Mouse (Mus musculus): ENCODE data around the gene Syncrip. TPM values are rescaled to one million over a fixed set of nuclear protein-coding genes. Genes with fewer than 3 reads are reported as not detected.
"Not testable (repeated sequence)": the region's sequence is repeated elsewhere in the genome, so short reads cannot be mapped to it uniquely, and the experiment has no call there.

The Syncrip gene
- polyA plus RNA-seq, 1 experiment = 30.1 TPM

DNA sequence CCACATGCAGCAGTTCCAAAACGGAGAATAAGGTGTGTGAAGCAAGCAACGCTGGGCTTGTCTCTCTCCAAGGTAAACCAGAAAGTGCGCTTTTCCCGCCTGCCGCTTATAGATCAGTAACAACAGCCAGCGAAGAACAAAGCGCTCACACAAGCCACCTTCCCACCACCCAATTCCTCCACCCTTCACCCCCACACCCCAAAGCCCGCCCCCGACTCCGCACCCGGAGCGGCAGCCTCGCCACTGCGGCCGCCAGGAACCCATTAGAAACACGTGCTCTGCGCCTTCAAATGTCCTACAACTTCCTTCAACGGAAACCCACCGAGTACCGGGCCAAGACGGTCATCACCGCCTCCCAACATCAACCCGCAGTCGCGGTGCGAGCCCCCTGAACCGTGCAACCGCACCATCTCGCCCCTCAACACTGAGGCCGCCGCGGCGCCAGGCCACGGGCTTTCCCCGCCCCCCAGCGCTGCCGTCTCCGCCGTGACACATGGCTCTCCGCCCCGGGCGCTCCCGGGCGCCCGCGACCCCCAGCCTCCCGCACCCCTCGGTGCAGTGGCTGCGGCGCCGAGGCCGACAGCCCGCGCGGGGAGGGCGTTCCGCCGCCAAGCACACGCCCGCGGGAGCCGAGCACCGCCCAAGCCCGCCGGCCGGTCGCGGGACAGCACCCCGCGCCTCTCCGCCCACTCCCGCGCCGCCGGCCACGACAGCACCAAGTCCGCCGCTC lies 1.1 kb downstream of the Syncrip start:
- under 1% methylated on average over 71 of the region's 78 CpGs for WGBS
- peak; percentile 43 to 62 for DNase-seq
- Histone ChIP-seq H3K27ac (ENCODE audit: insufficient read depth, low read length) (peak overlapping the region; percentile 60), H3K4me1 (ENCODE audit: control insufficient read depth, insufficient read depth, low read length) (no peaks in the 10 kb centered on the region), H3K4me3 (replicated peaks; ENCODE audit: insufficient read depth, low read depth, low read length) (peak overlapping the region; percentile 89), H3K27me3 (ENCODE audit: control insufficient read depth, insufficient read depth, low read length) (no peaks in the 10 kb centered on the region)
- no peak for TF ChIP-seq POLR2A (IDR thresholded peaks at IDR 0.05; ENCODE audit: borderline replicate concordance, insufficient read depth, low read length)
- TF ChIP-seq CTCF (IDR thresholded peaks at IDR 0.05; ENCODE audit: borderline replicate concordance, insufficient read depth, low read depth, low read length) = no peak

DNA sequence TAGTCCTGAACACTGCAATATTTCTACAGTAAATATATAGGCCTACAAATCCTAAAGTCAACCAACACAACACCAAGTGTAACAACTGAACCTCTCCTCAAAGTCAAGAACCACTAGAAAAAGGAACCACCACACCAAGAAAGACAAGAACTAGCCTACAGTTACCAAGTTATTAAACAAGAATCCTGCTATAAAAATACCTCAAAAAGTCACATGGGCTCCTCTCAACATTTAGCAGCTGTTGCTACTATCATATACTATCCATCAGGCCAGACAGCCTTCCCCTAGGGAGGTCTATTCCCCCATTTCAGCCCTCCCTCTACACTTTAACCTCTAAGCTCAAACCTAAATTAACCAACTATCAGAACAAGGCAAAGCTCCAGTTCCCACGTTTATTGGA lies 2.3 kb downstream of the Syncrip start:
- 5% methylated on average over 1 of the region's 1 CpGs for WGBS
- Histone ChIP-seq H3K4me3 (replicated peaks; ENCODE audit: insufficient read depth, low read depth, low read length) (no peak overlapping the region), H3K27ac (ENCODE audit: insufficient read depth, low read length) (no peak overlapping the region), H3K27me3 (ENCODE audit: control insufficient read depth, insufficient read depth, low read length) (no peaks in the 10 kb centered on the region), H3K4me1 (ENCODE audit: control insufficient read depth, insufficient read depth, low read length) (no peaks in the 10 kb centered on the region)
- TF ChIP-seq POLR2A (IDR thresholded peaks at IDR 0.05; ENCODE audit: borderline replicate concordance, insufficient read depth, low read length) (no peak), CTCF (IDR thresholded peaks at IDR 0.05; ENCODE audit: borderline replicate concordance, insufficient read depth, low read depth, low read length) (no peak)
- no peak for DNase-seq

DNA sequence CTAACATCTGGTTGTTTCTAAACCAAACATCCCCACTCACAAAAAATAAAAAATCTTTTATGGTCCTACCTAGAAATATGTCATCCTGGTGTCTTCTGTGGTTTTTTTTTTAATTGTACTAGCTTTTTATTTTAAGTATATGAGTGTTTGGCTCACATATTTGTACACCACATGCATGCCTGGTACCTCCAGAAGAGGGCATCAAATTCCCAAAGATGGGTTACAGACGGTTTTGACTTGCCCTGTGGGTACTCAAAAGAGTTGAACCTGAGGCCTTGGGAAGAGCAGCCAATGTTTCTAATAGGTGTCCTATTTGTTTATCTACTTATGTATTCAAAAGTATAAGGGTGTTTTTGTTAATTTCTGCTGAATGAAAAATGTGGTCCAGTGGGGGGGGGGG lies 6.2 kb downstream of the Syncrip start:
- 30% methylated on average over 1 of the region's 1 CpGs for WGBS
- Histone ChIP-seq H3K4me1 (ENCODE audit: control insufficient read depth, insufficient read depth, low read length) (no peaks in the 10 kb centered on the region), H3K27me3 (ENCODE audit: control insufficient read depth, insufficient read depth, low read length) (no peaks in the 10 kb centered on the region), H3K27ac (ENCODE audit: insufficient read depth, low read length) (no peak overlapping the region), H3K4me3 (replicated peaks; ENCODE audit: insufficient read depth, low read depth, low read length) (no peak overlapping the region)
- peak in 1 of 2 experiments; percentile 21 for DNase-seq
- TF ChIP-seq POLR2A (IDR thresholded peaks at IDR 0.05; ENCODE audit: borderline replicate concordance, insufficient read depth, low read length) (no peak), CTCF (IDR thresholded peaks at IDR 0.05; ENCODE audit: borderline replicate concordance, insufficient read depth, low read depth, low read length) (no peak)

- H3K27ac ChIP-seq (ENCODE audit: insufficient read depth, low read length); H3K4me1 ChIP-seq (ENCODE audit: control insufficient read depth, insufficient read depth, low read length); H3K27me3 ChIP-seq (ENCODE audit: control insufficient read depth, insufficient read depth, low read length); DNase-seq; H3K4me3 ChIP-seq (replicated peaks; ENCODE audit: insufficient read depth, low read depth, low read length): not testable (repeated sequence)
- 84% methylated on average over 3 of the region's 4 CpGs for WGBS
Observed at GRCm38 (mm10) chr9:88461017-88461416, 21.4 kb downstream of the Syncrip start.

GRCm38 (mm10) chr9:88439991-88440390 lies 42.4 kb downstream of the Syncrip start:
- no peak overlapping the region for H3K4me3 ChIP-seq (replicated peaks; ENCODE audit: insufficient read depth, low read depth, low read length)
- H3K27me3 ChIP-seq (ENCODE audit: control insufficient read depth, insufficient read depth, low read length) = no peaks in the 10 kb centered on the region
- no peak overlapping the region for H3K27ac ChIP-seq (ENCODE audit: insufficient read depth, low read length)
- WGBS = 25% methylated on average over 5 of the region's 5 CpGs
- no peak for DNase-seq
- peaks cover 8% of the 10 kb centered on the region for H3K4me1 ChIP-seq (ENCODE audit: control insufficient read depth, insufficient read depth, low read length)
- TF ChIP-seq CTCF (IDR thresholded peaks at IDR 0.05; ENCODE audit: borderline replicate concordance, insufficient read depth, low read depth, low read length) = no peak
- no peak for TF ChIP-seq POLR2A (IDR thresholded peaks at IDR 0.05; ENCODE audit: borderline replicate concordance, insufficient read depth, low read length)

DNA sequence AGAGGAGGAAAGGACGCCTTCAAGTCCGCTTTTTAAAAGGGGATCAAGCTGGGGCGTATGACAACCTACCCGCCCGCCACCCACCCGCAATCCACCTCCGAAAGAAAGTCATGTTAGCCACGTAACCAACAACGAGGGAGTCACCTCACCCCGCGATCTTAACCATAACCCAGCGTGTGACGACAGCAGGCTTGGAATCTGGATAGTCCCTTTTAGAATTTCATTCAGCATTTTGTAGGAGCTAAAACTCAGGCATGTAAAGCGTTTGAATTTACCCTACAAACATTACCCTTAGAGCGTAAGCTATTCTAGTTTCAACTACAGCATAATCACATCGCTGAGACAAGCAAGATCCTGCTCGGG lies 43.2 kb downstream of the Syncrip start:
- peak overlapping the region; percentile 2; the same call in 1 of the 2 replicates for H3K27ac ChIP-seq (ENCODE audit: insufficient read depth, low read length)
- H3K4me3 ChIP-seq (replicated peaks; ENCODE audit: insufficient read depth, low read depth, low read length) = peak overlapping the region; percentile 70
- TF ChIP-seq POLR2A (IDR thresholded peaks at IDR 0.05; ENCODE audit: borderline replicate concordance, insufficient read depth, low read length) (no peak), CTCF (IDR thresholded peaks at IDR 0.05; ENCODE audit: borderline replicate concordance, insufficient read depth, low read depth, low read length) (no peak)
- peaks cover 8% of the 10 kb centered on the region for H3K4me1 ChIP-seq (ENCODE audit: control insufficient read depth, insufficient read depth, low read length)
- no peak for DNase-seq
- no peaks in the 10 kb centered on the region for H3K27me3 ChIP-seq (ENCODE audit: control insufficient read depth, insufficient read depth, low read length)
- under 1% methylated on average over 17 of the region's 17 CpGs for WGBS

DNA sequence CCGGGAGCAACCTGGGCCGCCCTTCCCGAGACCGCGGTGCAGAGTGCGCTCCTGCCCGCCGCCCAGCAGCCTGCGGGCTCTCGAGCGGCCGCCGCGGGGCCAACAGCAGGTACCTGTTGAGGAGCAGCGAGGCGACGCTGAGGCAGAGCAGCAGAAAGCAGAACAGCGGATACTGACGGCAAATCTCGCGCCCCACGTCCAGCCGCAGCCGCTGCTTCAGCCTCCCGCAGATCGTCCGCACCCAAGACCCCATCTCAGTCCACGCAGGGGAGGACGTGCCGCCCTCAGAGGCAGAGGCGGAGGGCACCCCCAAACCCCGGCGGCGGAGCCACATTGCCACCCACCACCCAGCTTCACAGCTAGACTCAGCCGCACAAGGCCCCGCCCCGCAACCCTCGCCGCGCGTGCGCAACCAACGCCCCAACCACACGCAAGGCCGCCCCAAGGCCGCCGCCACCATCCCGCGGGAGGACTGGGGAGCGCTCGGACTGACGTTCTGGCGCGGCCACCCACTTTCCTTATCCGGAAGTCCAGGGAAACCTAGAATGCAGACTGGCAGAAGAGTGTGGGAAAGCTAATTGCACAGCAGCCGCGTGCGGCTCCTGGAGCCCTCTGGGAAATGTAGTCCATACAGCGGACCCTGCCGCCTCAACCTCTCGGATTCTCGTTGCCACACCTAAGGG lies 43.7 kb downstream of the Syncrip start, which contains the start of gene Snx14:
Gene Snx14 (minus strand): TSS at position 404 of the 683 bp plus-strand sequence.
- Histone ChIP-seq H3K4me1 (ENCODE audit: control insufficient read depth, insufficient read depth, low read length) (peaks cover 8% of the 10 kb centered on the region), H3K4me3 (replicated peaks; ENCODE audit: insufficient read depth, low read depth, low read length) (peak within 1 kb of the TSS; percentile 70), H3K27ac (ENCODE audit: insufficient read depth, low read length) (peak within 1 kb of the TSS; percentile 42), H3K27me3 (ENCODE audit: control insufficient read depth, insufficient read depth, low read length) (no peaks in the 10 kb centered on the region)
- DNase-seq = peak; percentile 98
- under 1% methylated on average over 62 of the region's 62 CpGs for WGBS
- peak; percentile 79 for TF ChIP-seq POLR2A (IDR thresholded peaks at IDR 0.05; ENCODE audit: borderline replicate concordance, insufficient read depth, low read length)
- no peak for TF ChIP-seq CTCF (IDR thresholded peaks at IDR 0.05; ENCODE audit: borderline replicate concordance, insufficient read depth, low read depth, low read length)

GRCm38 (mm10) chr9:88438237-88438554 lies 44.2 kb downstream of the Syncrip start:
- TF ChIP-seq POLR2A (IDR thresholded peaks at IDR 0.05; ENCODE audit: borderline replicate concordance, insufficient read depth, low read length) (no peak), CTCF (IDR thresholded peaks at IDR 0.05; ENCODE audit: borderline replicate concordance, insufficient read depth, low read depth, low read length) (no peak)
- peak overlapping the region; percentile 42 for H3K27ac ChIP-seq (ENCODE audit: insufficient read depth, low read length)
- under 1% methylated on average over 15 of the region's 15 CpGs for WGBS
- no peak for DNase-seq
- H3K4me1 ChIP-seq (ENCODE audit: control insufficient read depth, insufficient read depth, low read length) = peaks cover 8% of the 10 kb centered on the region
- H3K4me3 ChIP-seq (replicated peaks; ENCODE audit: insufficient read depth, low read depth, low read length) = peak overlapping the region; percentile 70
- no peaks in the 10 kb centered on the region for H3K27me3 ChIP-seq (ENCODE audit: control insufficient read depth, insufficient read depth, low read length)

All from cerebellum, adult 2 months (tissue).